Mouse (Mus musculus) heart, adult 2 months (tissue): ENCODE results near the gene Olfr1447.

Experiments
- CTCF ChIP-seq: fragments of 200-600 bp; IDR thresholded peaks from 2 replicates; pipeline ENCODE4 v1.8.1; 2022; ENCODE audit warnings: antibody characterized with exemption, mild to moderate bottlenecking, moderate library complexity
- EP300 ChIP-seq: fragments of 200-500 bp; IDR thresholded peaks from 2 replicates; pipeline ENCODE4 v1.6.1; 2011; ENCODE audit warnings: low read depth, low read length, control low read depth; ENCODE audit not compliant: insufficient read depth
- POLR2A ChIP-seq: fragments of 200-500 bp; IDR thresholded peaks from 2 replicates; pipeline ENCODE4 v1.6.1; 2011; ENCODE audit warnings: mild to moderate bottlenecking, low read depth, low read length, control low read depth; ENCODE audit not compliant: insufficient read depth

DNA sequence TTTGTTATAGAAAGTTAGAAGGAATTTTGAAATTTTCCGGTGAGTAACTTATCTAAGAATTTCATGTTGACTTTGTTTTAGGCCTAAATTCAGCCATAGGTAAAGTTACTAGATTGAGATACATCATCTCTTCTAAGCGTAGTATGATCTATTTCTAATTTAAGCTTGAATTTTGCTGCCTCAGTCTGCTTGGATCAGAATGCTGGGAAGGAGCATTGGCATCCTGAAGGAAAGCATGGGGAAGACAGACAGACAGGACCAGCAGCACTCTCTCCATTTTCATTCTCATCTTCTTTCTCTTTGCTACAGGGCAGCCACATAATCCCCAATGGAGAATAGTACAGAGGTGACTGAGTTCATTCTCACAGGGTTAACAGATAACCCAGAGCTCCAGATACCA is 20.0 kb downstream of the Olfr1447 start, which contains the start of gene Olfr1445:
- TF ChIP-seq CTCF (no peak), EP300 (no peak), POLR2A (no peak)
